Mouse (Mus musculus) small intestine, adult 2 months (tissue): ENCODE data around the gene Hoxd10. TPM values are rescaled to one million over a fixed set of nuclear protein-coding genes. Genes with fewer than 3 reads are reported as not detected.

Source experiments
- H3K27ac ChIP-seq: fragments of 200-500 bp; 2 replicates; pipeline ENCODE4 v1.5.1; 2012; ENCODE audit warnings: low read depth, low read length, control low read depth, inconsistent platforms; ENCODE audit not compliant: insufficient read depth
- H3K27me3 ChIP-seq: fragments of 200-500 bp; 2 replicates; pipeline ENCODE4 v1.6.1; 2012; ENCODE audit warnings: mild to moderate bottlenecking, moderate library complexity, low read length, inconsistent platforms; ENCODE audit not compliant: control insufficient read depth, insufficient read depth
- H3K36me3 ChIP-seq: fragments of 200-500 bp; 2 replicates; pipeline ENCODE4 v1.6.1; 2012; ENCODE audit warnings: mild to moderate bottlenecking, low read length, control low read depth, inconsistent platforms; ENCODE audit not compliant: control insufficient read depth, insufficient read depth
- H3K4me1 ChIP-seq: fragments of 200-500 bp; 2 replicates; pipeline ENCODE4 v1.6.1; 2012; ENCODE audit warnings: low read length, inconsistent platforms, mixed read lengths; ENCODE audit not compliant: control insufficient read depth, insufficient read depth, insufficient read length
- H3K4me3 ChIP-seq: fragments of 200-500 bp; 2 replicates; pipeline ENCODE4 v1.5.1; 2012; ENCODE audit warnings: low read depth, mild to moderate bottlenecking, control low read depth, inconsistent platforms, low read length, moderate library complexity
- CTCF ChIP-seq: fragments of 200-500 bp; IDR thresholded peaks from 2 replicates; pipeline ENCODE4 v1.5.1; 2012; ENCODE audit warnings: low read depth, mild to moderate bottlenecking, control low read depth, inconsistent platforms, low read length, moderate library complexity, mixed read lengths; ENCODE audit not compliant: insufficient replicate concordance, insufficient read length; ENCODE audit errors: extremely low read depth
- POLR2A ChIP-seq: fragments of 200-500 bp; IDR thresholded peaks from 2 replicates; pipeline ENCODE4 v1.6.1; 2012; ENCODE audit warnings: low read depth, mild to moderate bottlenecking, control low read depth, inconsistent platforms, low read length, moderate library complexity
- WGBS: fragments of 180-500 bp; shearing (Covaris S2); methylation state at CpG from one replicate; pipeline ENCODE4 v1.1.7; 2018; 5-methylcytosine and 5-hydroxymethylcytosine counted together
- polyA plus RNA-seq: library from polyadenylated mRNA; depleted of rRNA; stranded (reverse); fragments of >200 nt; gene quantifications from 2 replicates; pipeline ENCODE4 v1.2.3, GENCODE M21; 2012

Gene Hoxd10
- polyA plus RNA-seq, 1 experiment: not detected

- Histone ChIP-seq H3K36me3 (no peaks in the 10 kb centered on the region), H3K27ac (no peak within 1 kb of the TSS), H3K4me3 (no peak within 1 kb of the TSS), H3K27me3 (peaks cover 93% of the 10 kb centered on the region), H3K4me1 (peaks cover 3% of the 10 kb centered on the region; the same call in 1 of the 2 replicates)
- WGBS: 5% methylated on average over 15 of the region's 15 CpGs
- TF ChIP-seq CTCF (no peak), POLR2A (no peak)
These were observed 12.7 kb upstream of the Hoxd10 start, which contains the start of gene Hoxd11 for GRCm38 (mm10) chr2:74678891-74679595. TSS of gene Hoxd11 (plus strand) at chr2:74679557.

DNA sequence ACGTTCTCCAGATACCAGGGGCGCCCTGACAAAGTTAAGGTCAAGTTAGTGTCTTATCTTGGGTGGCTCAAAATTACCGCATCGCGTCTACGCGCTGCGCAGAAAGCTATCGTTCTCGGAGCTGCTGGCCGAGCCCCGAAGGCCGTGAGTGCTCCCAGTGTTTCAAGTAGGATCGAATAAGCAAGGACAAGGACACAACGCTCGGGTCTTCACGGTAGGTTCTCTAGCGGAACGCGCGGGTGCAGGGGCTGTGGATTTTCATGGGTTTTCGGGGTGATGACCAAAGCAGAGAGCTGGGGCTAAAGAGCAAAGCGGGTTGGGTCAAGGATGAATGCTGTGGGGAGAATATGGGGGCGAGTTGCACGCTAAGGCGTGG lies 12.1 kb upstream of the Hoxd10 start:
- Histone ChIP-seq H3K4me1 (peaks cover 3% of the 10 kb centered on the region; the same call in 1 of the 2 replicates), H3K27ac (no peak overlapping the region), H3K27me3 (peaks cover 95% of the 10 kb centered on the region), H3K4me3 (no peak overlapping the region), H3K36me3 (no peaks in the 10 kb centered on the region)
- TF ChIP-seq CTCF (no peak), POLR2A (no peak)
- 2% methylated on average over 26 of the region's 26 CpGs for WGBS

- H3K4me3 ChIP-seq: no peak overlapping the region
- peaks cover 91% of the 10 kb centered on the region for H3K27me3 ChIP-seq
These were observed 11.7 kb upstream of the Hoxd10 start for GRCm38 (mm10) chr2:74679980-74680379.

GRCm38 (mm10) chr2:74680561-74681398 lies 10.9 kb upstream of the Hoxd10 start:
- Histone ChIP-seq H3K4me1 (peaks cover 3% of the 10 kb centered on the region; the same call in 1 of the 2 replicates), H3K4me3 (no peak overlapping the region), H3K27ac (no peak overlapping the region), H3K27me3 (peaks cover 83% of the 10 kb centered on the region), H3K36me3 (no peaks in the 10 kb centered on the region)
- WGBS: 5% methylated on average over 21 of the region's 21 CpGs
- no peak for TF ChIP-seq CTCF
- TF ChIP-seq POLR2A: no peak

More at GRCm38 (mm10) chr2:74679980-74680379, 11.7 kb upstream of the Hoxd10 start:
- WGBS: 4% methylated on average over 23 of the region's 23 CpGs
- peaks cover 3% of the 10 kb centered on the region; the same call in 1 of the 2 replicates for H3K4me1 ChIP-seq
- no peaks in the 10 kb centered on the region for H3K36me3 ChIP-seq
- no peak for TF ChIP-seq CTCF
- no peak for TF ChIP-seq POLR2A
- H3K27ac ChIP-seq: no peak overlapping the region

DNA sequence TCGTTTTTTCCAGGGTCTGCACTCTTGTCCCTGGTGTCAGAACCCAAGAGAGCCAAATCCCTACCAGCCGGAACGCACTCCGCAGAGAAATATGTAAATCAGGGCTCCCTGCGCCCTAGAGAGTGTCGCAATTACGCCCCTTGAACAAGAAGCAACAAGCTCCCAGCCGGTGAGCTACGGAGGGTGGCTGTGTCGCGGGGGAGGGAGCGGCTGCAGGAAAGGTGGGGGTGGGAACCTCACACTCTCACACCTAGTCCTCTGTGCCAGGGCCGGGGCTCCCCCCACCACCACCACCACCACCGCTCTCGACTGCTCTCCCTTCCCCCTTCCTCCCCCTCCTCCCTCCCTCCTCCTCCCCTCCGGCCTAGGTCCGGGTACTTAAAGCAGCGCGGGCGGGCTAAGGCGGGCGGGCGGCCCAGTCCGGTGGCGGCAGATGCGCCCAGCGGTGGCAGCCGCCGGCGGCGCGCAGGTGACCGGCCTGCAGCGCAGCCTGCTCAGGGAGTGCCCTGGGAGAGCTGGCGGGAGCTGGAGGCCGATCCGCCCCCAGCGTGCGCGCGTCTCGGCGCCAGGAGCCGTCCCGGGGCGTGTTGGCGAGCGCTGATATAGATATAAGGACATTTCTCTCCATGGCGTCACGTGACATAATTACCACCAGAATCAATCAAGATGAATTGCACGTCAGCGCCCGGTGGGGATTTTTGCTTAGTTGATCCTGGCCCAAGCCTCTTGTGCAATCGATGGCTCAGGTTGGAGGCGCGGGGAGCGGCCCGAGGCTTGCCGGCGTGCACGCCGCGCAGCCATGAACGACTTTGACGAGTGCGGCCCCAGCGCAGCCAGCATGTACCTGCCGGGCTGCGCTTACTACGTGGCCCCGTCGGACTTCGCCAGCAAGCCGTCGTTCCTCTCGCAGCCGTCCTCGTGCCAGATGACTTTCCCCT lies 9.9 kb upstream of the Hoxd10 start:
- Histone ChIP-seq H3K4me1 (peaks cover 3% of the 10 kb centered on the region; the same call in 1 of the 2 replicates), H3K36me3 (no peaks in the 10 kb centered on the region), H3K27me3 (peaks cover 75% of the 10 kb centered on the region), H3K4me3 (no peak overlapping the region), H3K27ac (no peak overlapping the region)
- 4% methylated on average over 74 of the region's 78 CpGs for WGBS
- TF ChIP-seq POLR2A (no peak), CTCF (no peak)

- H3K27me3 ChIP-seq: peaks cover 79% of the 10 kb centered on the region
- no peaks in the 10 kb centered on the region for H3K36me3 ChIP-seq
- WGBS: 3% methylated on average over 51 of the region's 51 CpGs
- TF ChIP-seq POLR2A (no peak), CTCF (no peak)
- no peak overlapping the region for H3K27ac ChIP-seq
- H3K4me3 ChIP-seq: no peak overlapping the region
- peaks cover 3% of the 10 kb centered on the region; the same call in 1 of the 2 replicates for H3K4me1 ChIP-seq
These were observed 8.9 kb upstream of the Hoxd10 start for GRCm38 (mm10) chr2:74682796-74683195.
